Mouse (Mus musculus) liver, embryonic 14.5 days (tissue): ENCODE results near the gene Zfp512b. TPM values are rescaled to one million over a fixed set of nuclear protein-coding genes. Genes with fewer than 3 reads are reported as not detected.

Experiments
- ATAC-seq: fragments of 200-750 bp; cut with Nextera tagmentation; 2 replicates; pipeline ENCODE4 v1.8.0; 2017; ENCODE audit warnings: moderate number of reproducible peaks, mild to moderate bottlenecking, moderate library complexity; ENCODE audit not compliant: insufficient read depth
- DNase-seq, 3 experiments: peaks; one replicate each; pipeline ENCODE4 v3.0.0-alpha.2; 2012 to 2013; ENCODE audit warnings: low read depth in 3 of 3, low spot score in 3 of 3
- H3K27ac ChIP-seq: fragments of 300-500 bp; sonication (generic); 2 replicates; pipeline ENCODE4 v1.5.1; 2014; ENCODE audit warnings: moderate library complexity, mild to moderate bottlenecking, control low read depth, inconsistent platforms
- H3K27me3 ChIP-seq: fragments of 300-500 bp; sonication (generic); 2 replicates; pipeline ENCODE4 v1.6.1; 2014; ENCODE audit warnings: mild to moderate bottlenecking, low read length, moderate library complexity; ENCODE audit not compliant: control insufficient read depth, insufficient read depth
- H3K36me3 ChIP-seq: fragments of 300-500 bp; sonication (generic); replicated peaks from 2 replicates; pipeline ENCODE4 v1.6.1; 2014; ENCODE audit warnings: low read depth; ENCODE audit not compliant: control insufficient read depth, insufficient read depth
- H3K4me1 ChIP-seq, 2 experiments: fragments of 200-500 bp in 1 of 2; fragments of 300-500 bp in 1 of 2; sonication (generic) in 1 of 2; replicated peaks; 2 replicates each; pipeline ENCODE4 v1.6.1; 2012 to 2014; ENCODE audit warnings: antibody characterized with exemption in 1 of 2, inconsistent platforms in 1 of 2, low read length in 1 of 2; ENCODE audit not compliant: control insufficient read depth in 2 of 2, insufficient read depth in 2 of 2
- H3K4me2 ChIP-seq: fragments of 300-500 bp; sonication (generic); 2 replicates; pipeline ENCODE4 v1.6.1; 2014; ENCODE audit warnings: low read depth, mild to moderate bottlenecking, control low read depth, moderate library complexity
- H3K4me3 ChIP-seq, 2 experiments: fragments of 200-500 bp in 1 of 2; fragments of 300-500 bp in 1 of 2; sonication (generic) in 1 of 2; 2 replicates each; pipeline ENCODE4 v1.5.1; 2012 to 2014; ENCODE audit warnings: low read depth in 2 of 2, low read length in 2 of 2, mild to moderate bottlenecking in 2 of 2, control low read depth in 1 of 2, inconsistent platforms in 1 of 2, moderate library complexity in 1 of 2; ENCODE audit not compliant: insufficient read depth in 1 of 2
- H3K9ac ChIP-seq: fragments of 300-500 bp; sonication (generic); replicated peaks from 2 replicates; pipeline ENCODE4 v1.6.1; 2014; ENCODE audit warnings: mild to moderate bottlenecking, control low read depth, moderate library complexity
- H3K9me3 ChIP-seq: fragments of 300-500 bp; sonication (generic); 2 replicates; pipeline ENCODE4 v1.6.1; 2016; ENCODE audit warnings: low read length, mixed read lengths; ENCODE audit not compliant: control insufficient read depth
- CTCF ChIP-seq: IDR thresholded peaks from 2 replicates; pipeline ENCODE4 v1.5.1; 2016; ENCODE audit warnings: antibody characterized with exemption, low read depth, control low read depth
- EP300 ChIP-seq: IDR thresholded peaks from 2 replicates; pipeline ENCODE4 v1.6.1; 2016; ENCODE audit warnings: antibody characterized with exemption, low read depth
- WGBS: fragments of 180-500 bp; shearing (Covaris S2); extraction: QIAGEN DNeasy Blood & Tissue Kit; methylation state at CpG from one replicate; pipeline ENCODE4 v1.1.7; 2014; ENCODE audit not compliant: insufficient replicate concordance; 5-methylcytosine and 5-hydroxymethylcytosine counted together
- microRNA-seq: library from miRNA; unstranded; fragments of <30 nt; microRNA quantifications from one replicate; pipeline ENCODE4, GENCODE M21; 2016
- polyA plus RNA-seq, 2 experiments: library from polyadenylated mRNA; depleted of rRNA in 1 of 2; stranded (reverse) in 1 of 2; unstranded in 1 of 2; fragments of >200 nt; fragmentation: Nextera tagmentation in 1 of 2; extraction: Ambion mirVana in 1 of 2; gene quantifications; 2 replicates each; pipeline versions ENCODE4 v1.2.1 to v1.2.3; 2012 to 2014

Zfp512b gene
- polyA plus RNA-seq, 2 experiments: 4.4 to 9.5 TPM

- no peak overlapping the region for H3K9ac ChIP-seq
- no peak for TF ChIP-seq EP300
- TF ChIP-seq CTCF: no peak
- no peak overlapping the region for H3K4me3 ChIP-seq
- no peak; the same call in 1 of the 2 replicates for ATAC-seq
- no peaks in the 10 kb centered on the region for H3K9me3 ChIP-seq
- H3K4me1 ChIP-seq: peaks cover 5 to 9% of the 10 kb centered on the region in 2 experiments; a peak in 3 of 4 replicates
- no peak for DNase-seq
- H3K4me2 ChIP-seq: no peak overlapping the region
- no peak overlapping the region for H3K27ac ChIP-seq
- no peaks in the 10 kb centered on the region; the same call in 1 of the 2 replicates for H3K36me3 ChIP-seq
- WGBS: 64% methylated on average over 2 of the region's 2 CpGs
- H3K27me3 ChIP-seq: no peaks in the 10 kb centered on the region
Observed at GRCm38 (mm10) chr2:181536410-181536809, 56.2 kb downstream of the Zfp512b start.

GRCm38 (mm10) chr2:181532589-181532988, 60.0 kb downstream of the Zfp512b start:
- Histone ChIP-seq H3K9ac (no peak overlapping the region), H3K4me2 (no peak overlapping the region), H3K4me1 (peaks cover 3 to 5% of the 10 kb centered on the region in 2 experiments; a peak in 3 of 4 replicates), H3K27me3 (no peaks in the 10 kb centered on the region), H3K36me3 (no peaks in the 10 kb centered on the region; the same call in 1 of the 2 replicates), H3K9me3 (no peaks in the 10 kb centered on the region), H3K4me3 (no peak overlapping the region), H3K27ac (no peak overlapping the region)
- ATAC-seq (no peak), DNase-seq (no peak)
- WGBS: 75% methylated on average over 3 of the region's 3 CpGs
- no peak for TF ChIP-seq EP300
- no peak for TF ChIP-seq CTCF

Small RNA genes within 50 kb of the gene (microRNA-seq; reads per million reads assigned to microRNA genes)
- gene Mir7006: not detected

Other genes starting within 250 kb of the Zfp512b start
- gene Zgpat, start 227.9 kb downstream of the Zfp512b start, polyA plus RNA-seq (2012; rRNA removed): 7.7 and 8.8 TPM in 2 replicates
- 8.4 and 10.5 TPM in 2 replicates for gene Zgpat, start 227.9 kb downstream of the Zfp512b start, polyA plus RNA-seq (2014; fragmentation: Nextera tagmentation; extraction: Ambion mirVana)
- 13.3 and 21.1 TPM in 2 replicates for gene Arfrp1, start 227.4 kb downstream of the Zfp512b start, polyA plus RNA-seq (2012; rRNA removed)
- 14.8 and 16.9 TPM in 2 replicates for gene Arfrp1, start 227.4 kb downstream of the Zfp512b start, polyA plus RNA-seq (2014; fragmentation: Nextera tagmentation; extraction: Ambion mirVana)
- gene Lime1, start 212.7 kb downstream of the Zfp512b start, polyA plus RNA-seq (2012; rRNA removed): 10.9 and 12.3 TPM in 2 replicates
- 4.0 and 4.7 TPM in 2 replicates for gene Lime1, start 212.7 kb downstream of the Zfp512b start, polyA plus RNA-seq (2014; fragmentation: Nextera tagmentation; extraction: Ambion mirVana)
- gene Zbtb46, start 133.4 kb downstream of the Zfp512b start, polyA plus RNA-seq (2012; rRNA removed): 4.4 and 5.3 TPM in 2 replicates
- gene Zbtb46, start 133.4 kb downstream of the Zfp512b start, polyA plus RNA-seq (2014; fragmentation: Nextera tagmentation; extraction: Ambion mirVana): 6.5 and 6.8 TPM in 2 replicates
- gene Abhd16b, start 99.6 kb downstream of the Zfp512b start, polyA plus RNA-seq (2012; rRNA removed): 0.01 TPM in 1 of 2 replicates, not detected in the other
- not detected in 2 replicates for gene Abhd16b, start 99.6 kb downstream of the Zfp512b start, polyA plus RNA-seq (2014; fragmentation: Nextera tagmentation; extraction: Ambion mirVana)
- 19.6 and 36.1 TPM in 2 replicates for gene Tpd52l2, start 95.7 kb downstream of the Zfp512b start, polyA plus RNA-seq (2012; rRNA removed)
- gene Tpd52l2, start 95.7 kb downstream of the Zfp512b start, polyA plus RNA-seq (2014; fragmentation: Nextera tagmentation; extraction: Ambion mirVana): 78.3 and 80.5 TPM in 2 replicates
- 12.5 and 13.9 TPM in 2 replicates for gene Dnajc5, start 72.3 kb downstream of the Zfp512b start, polyA plus RNA-seq (2012; rRNA removed)
- gene Dnajc5, start 72.3 kb downstream of the Zfp512b start, polyA plus RNA-seq (2014; fragmentation: Nextera tagmentation; extraction: Ambion mirVana): 20.0 and 23.7 TPM in 2 replicates
- gene Uckl1, start 7.9 kb downstream of the Zfp512b start, polyA plus RNA-seq (2012; rRNA removed): 30.8 and 33.3 TPM in 2 replicates
- gene Uckl1, start 7.9 kb downstream of the Zfp512b start, polyA plus RNA-seq (2014; fragmentation: Nextera tagmentation; extraction: Ambion mirVana): 18.7 and 21.6 TPM in 2 replicates
- gene Prpf6, start 935 bp downstream of the Zfp512b start, polyA plus RNA-seq (2012; rRNA removed): 9.5 and 15.7 TPM in 2 replicates
- 22.3 and 25.9 TPM in 2 replicates for gene Prpf6, start 935 bp downstream of the Zfp512b start, polyA plus RNA-seq (2014; fragmentation: Nextera tagmentation; extraction: Ambion mirVana)
- 1.6 TPM in 2 replicates for gene Samd10, start 6.4 kb upstream of the Zfp512b start, polyA plus RNA-seq (2012; rRNA removed)
- gene Samd10, start 6.4 kb upstream of the Zfp512b start, polyA plus RNA-seq (2014; fragmentation: Nextera tagmentation; extraction: Ambion mirVana): 1.5 TPM in 2 replicates
- 0.08 and 0.09 TPM in 2 replicates for gene Gm29797, start 64.2 kb upstream of the Zfp512b start, polyA plus RNA-seq (2012; rRNA removed)
- gene Gm29797, start 64.2 kb upstream of the Zfp512b start, polyA plus RNA-seq (2014; fragmentation: Nextera tagmentation; extraction: Ambion mirVana): 0.14 TPM in 1 of 2 replicates, not detected in the other
- gene Sox18, start 78.8 kb upstream of the Zfp512b start, polyA plus RNA-seq (2012; rRNA removed): 5.5 TPM in 2 replicates
- gene Sox18, start 78.8 kb upstream of the Zfp512b start, polyA plus RNA-seq (2014; fragmentation: Nextera tagmentation; extraction: Ambion mirVana): 4.1 and 5.0 TPM in 2 replicates
- gene Tcea2, start 87.5 kb upstream of the Zfp512b start, polyA plus RNA-seq (2012; rRNA removed): 3.0 and 3.4 TPM in 2 replicates
- 1.3 and 1.8 TPM in 2 replicates for gene Tcea2, start 87.5 kb upstream of the Zfp512b start, polyA plus RNA-seq (2014; fragmentation: Nextera tagmentation; extraction: Ambion mirVana)
- 19.0 and 20.6 TPM in 2 replicates for gene Rgs19, start 101.2 kb upstream of the Zfp512b start, polyA plus RNA-seq (2012; rRNA removed)
- gene Rgs19, start 101.2 kb upstream of the Zfp512b start, polyA plus RNA-seq (2014; fragmentation: Nextera tagmentation; extraction: Ambion mirVana): 15.8 and 21.0 TPM in 2 replicates
- not detected in 2 replicates for gene Lkaaear1, start 105.6 kb upstream of the Zfp512b start, polyA plus RNA-seq (2012; rRNA removed)
- not detected in 2 replicates for gene Lkaaear1, start 105.6 kb upstream of the Zfp512b start, polyA plus RNA-seq (2014; fragmentation: Nextera tagmentation; extraction: Ambion mirVana)
- gene Oprl1, start 122.2 kb upstream of the Zfp512b start, polyA plus RNA-seq (2012; rRNA removed): 0.11 and 0.21 TPM in 2 replicates
- 0.06 TPM in 1 of 2 replicates, not detected in the other for gene Oprl1, start 122.2 kb upstream of the Zfp512b start, polyA plus RNA-seq (2014; fragmentation: Nextera tagmentation; extraction: Ambion mirVana)
- 0.02 and 0.09 TPM in 2 replicates for gene Myt1, start 170.5 kb upstream of the Zfp512b start, polyA plus RNA-seq (2012; rRNA removed)
- gene Myt1, start 170.5 kb upstream of the Zfp512b start, polyA plus RNA-seq (2014; fragmentation: Nextera tagmentation; extraction: Ambion mirVana): not detected in 2 replicates
- gene Pcmtd2, start 245.1 kb upstream of the Zfp512b start, polyA plus RNA-seq (2012; rRNA removed): 6.3 and 9.1 TPM in 2 replicates
- gene Pcmtd2, start 245.1 kb upstream of the Zfp512b start, polyA plus RNA-seq (2014; fragmentation: Nextera tagmentation; extraction: Ambion mirVana): 12.5 and 15.4 TPM in 2 replicates